Comparison of ENCODE assay signal across 8 mouse cellular contexts in the genomic region with DNA sequence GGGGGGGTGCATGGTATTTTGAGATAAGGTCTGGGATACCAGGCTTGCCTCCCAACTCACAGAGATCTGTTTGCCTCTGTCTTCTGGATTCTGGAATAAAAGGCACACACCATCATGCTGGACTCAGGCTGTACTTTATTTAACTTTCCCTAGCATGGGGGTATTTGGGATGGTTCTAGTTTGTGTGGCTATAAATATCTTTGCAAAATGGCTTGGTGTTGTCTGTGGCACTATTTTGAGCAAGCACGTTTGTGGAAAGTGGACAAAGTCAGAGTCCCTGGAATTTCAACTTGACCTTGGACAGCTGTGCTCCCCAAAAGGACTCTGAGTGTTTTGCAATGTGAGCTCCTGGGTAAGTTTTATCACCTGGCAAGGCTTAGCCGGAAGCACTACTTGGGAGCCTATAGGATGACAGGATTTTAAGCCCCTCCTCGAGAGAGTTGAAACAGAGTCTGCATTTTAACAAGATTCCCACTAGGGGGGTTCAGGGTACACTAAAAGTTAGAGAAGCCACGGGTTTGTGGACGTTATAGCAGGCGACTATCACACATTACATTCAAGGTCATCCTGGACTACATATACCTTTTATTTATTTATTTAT. TPM values are rescaled to one million over a fixed set of nuclear protein-coding genes. Genes with fewer than 3 reads are reported as not detected.
DNase-seq lines count a peak whose midpoint lies in the region; ATAC-seq and TF ChIP-seq lines count a peak whose summit lies in the region.

No protein-coding gene starts in this region.

- H3K9me3 ChIP-seq in hindbrain, postnatal 0 days (ENCODE audit: low read length): no peaks in the 10 kb centered on the region
- no peaks in the 10 kb centered on the region; the same call in 1 of the 2 replicates for H3K9me3 ChIP-seq in hindbrain, embryonic 16.5 days (ENCODE audit: control insufficient read depth, low read length)
- no peaks in the 10 kb centered on the region for H3K9me3 ChIP-seq in heart, postnatal 0 days (replicated peaks; ENCODE audit: control insufficient read depth, low read length)

- TF ChIP-seq CTCF in hindbrain, postnatal 0 days (IDR thresholded peaks at IDR 0.05; ENCODE audit: low read depth): peak; percentile 51
- peak; percentile 52 for TF ChIP-seq CTCF in heart, postnatal 0 days (IDR thresholded peaks at IDR 0.05; ENCODE audit: low read depth)

- no peak; the same call in 1 of the 2 replicates for TF ChIP-seq EP300 in heart, postnatal 0 days (IDR thresholded peaks at IDR 0.05; ENCODE audit: low read depth)

- no peaks in the 10 kb centered on the region for H3K27me3 ChIP-seq in hindbrain, postnatal 0 days (ENCODE audit: insufficient read depth, low read length)
- no peaks in the 10 kb centered on the region for H3K27me3 ChIP-seq in hindbrain, embryonic 16.5 days (replicated peaks; ENCODE audit: control insufficient read depth, insufficient read depth, low read length)
- no peaks in the 10 kb centered on the region for H3K27me3 ChIP-seq in heart, postnatal 0 days (ENCODE audit: control insufficient read depth, insufficient read depth, low read length)

- no peak overlapping the region for H3K27ac ChIP-seq in hindbrain, postnatal 0 days
- no peak overlapping the region for H3K27ac ChIP-seq in hindbrain, embryonic 16.5 days (ENCODE audit: low read depth, low read length)
- H3K27ac ChIP-seq in heart, postnatal 0 days (ENCODE audit: low read depth): peak overlapping the region; percentile 85

- no peak overlapping the region for H3K4me2 ChIP-seq in hindbrain, postnatal 0 days (ENCODE audit: low read depth, low read length)
- H3K4me2 ChIP-seq in hindbrain, embryonic 16.5 days (ENCODE audit: low read length): no peak overlapping the region
- H3K4me2 ChIP-seq in heart, postnatal 0 days (ENCODE audit: low read depth, low read length): no peak overlapping the region

- no peaks in the 10 kb centered on the region for H3K4me1 ChIP-seq in hindbrain, postnatal 0 days (ENCODE audit: insufficient read depth, low read length)
- no peaks in the 10 kb centered on the region for H3K4me1 ChIP-seq in hindbrain, embryonic 16.5 days (ENCODE audit: control insufficient read depth, insufficient read depth, low read depth, low read length)
- 0 out of 2 replicates have a peak, but pooled peaks cover 6% of the 10 kb centered on the region for H3K4me1 ChIP-seq in heart, postnatal 0 days (ENCODE audit: control insufficient read depth, insufficient read depth)

- H3K36me3 ChIP-seq in hindbrain, postnatal 0 days (ENCODE audit: insufficient read depth, low read length): no peaks in the 10 kb centered on the region
- H3K36me3 ChIP-seq in hindbrain, embryonic 16.5 days (ENCODE audit: control insufficient read depth, insufficient read depth, low read length): no peaks in the 10 kb centered on the region
- no peaks in the 10 kb centered on the region for H3K36me3 ChIP-seq in heart, postnatal 0 days (replicated peaks; ENCODE audit: control insufficient read depth, insufficient read depth, low read length)

- peak; percentile 72 for DNase-seq in hindbrain, postnatal 0 days (ENCODE audit: low spot score)
- DNase-seq in ZHBTc4 (ENCODE audit: low read depth, low spot score): peak; percentile 69
- DNase-seq in heart, postnatal 0 days (ENCODE audit: low spot score): peak; percentile 94
- DNase-seq in lung, postnatal 10 days: peak; percentile 66
- DNase-seq in right cerebral cortex, adult 18-20 months: no peak
- DNase-seq in adrenal gland, postnatal 10 days: no peak
- no peak for DNase-seq in layer of hippocampus, postnatal 25 days (ENCODE audit: extremely low spot score in 1 of 2, low spot score in 1 of 2)

- H3K9ac ChIP-seq in hindbrain, postnatal 0 days (replicated peaks; ENCODE audit: low read length): no peak overlapping the region
- H3K9ac ChIP-seq in hindbrain, embryonic 16.5 days (ENCODE audit: low read depth, low read length): no peak overlapping the region
- H3K9ac ChIP-seq in heart, postnatal 0 days (replicated peaks; ENCODE audit: low read depth, low read length): no peak overlapping the region

- peak; percentile 63; the same call in 1 of the 2 replicates for ATAC-seq in hindbrain, postnatal 0 days
- no peak for ATAC-seq in hindbrain, embryonic 16.5 days
- peak; percentile 93 for ATAC-seq in heart, postnatal 0 days (ENCODE audit: insufficient read depth, low read depth)

- H3K4me3 ChIP-seq in hindbrain, postnatal 0 days (ENCODE audit: low read length): no peak overlapping the region
- H3K4me3 ChIP-seq in hindbrain, embryonic 16.5 days (ENCODE audit: low read length): no peak overlapping the region
- H3K4me3 ChIP-seq in heart, postnatal 0 days (ENCODE audit: low read depth, low read length): no peak overlapping the region

- WGBS in hindbrain, postnatal 0 days: 18% methylated on average over 6 of the region's 6 CpGs
- 23% methylated on average over 6 of the region's 6 CpGs for WGBS in hindbrain, embryonic 16.5 days
- 8% methylated on average over 6 of the region's 6 CpGs for WGBS in heart, postnatal 0 days

RNA-seq across cellular contexts. Expression of a gene that starts 0.7 kb away (rescaled TPM):
- total RNA-seq in hindbrain, postnatal 0 days (2014; rRNA removed): 15.3 and 29.3 TPM in 2 replicates
- polyA plus RNA-seq in hindbrain, postnatal 0 days (2015; fragmentation: Nextera tagmentation; extraction: Ambion mirVana): 17.7 and 19.6 TPM in 2 replicates
- polyA plus RNA-seq in hindbrain, embryonic 16.5 days (2015; fragmentation: Nextera tagmentation; extraction: Ambion mirVana): 17.3 and 19.8 TPM in 2 replicates
- 6.5 and 8.7 TPM in 2 replicates for total RNA-seq in heart, postnatal 0 days (2014; rRNA removed; ENCODE audit: low replicate concordance)
- 10.7 and 11.1 TPM in 2 replicates for polyA plus RNA-seq in heart, postnatal 0 days (2015; fragmentation: Nextera tagmentation; extraction: Ambion mirVana)
- 10 to 100 TPM; 18.5 to 22.8 TPM for total RNA-seq in adrenal gland, postnatal 10 days (2021)
- total RNA-seq in layer of hippocampus, postnatal 25 days (2021): 10 to 100 TPM; 13.8 to 18.4 TPM

RNA-seq across cellular contexts. Expression of a gene that starts 20.7 kb away (rescaled TPM):
- total RNA-seq in hindbrain, postnatal 0 days (2014; rRNA removed): not detected in 2 replicates
- 0.64 and 0.87 TPM in 2 replicates for polyA plus RNA-seq in hindbrain, postnatal 0 days (2015; fragmentation: Nextera tagmentation; extraction: Ambion mirVana)
- polyA plus RNA-seq in hindbrain, embryonic 16.5 days (2015; fragmentation: Nextera tagmentation; extraction: Ambion mirVana): 0.47 and 0.81 TPM in 2 replicates
- total RNA-seq in heart, postnatal 0 days (2014; rRNA removed; ENCODE audit: low replicate concordance): not detected in 2 replicates
- 0.36 TPM in 1 of 2 replicates, not detected in the other for polyA plus RNA-seq in heart, postnatal 0 days (2015; fragmentation: Nextera tagmentation; extraction: Ambion mirVana)
- total RNA-seq in adrenal gland, postnatal 10 days (2021): not detected
- 1 to 10 TPM in 1 of 2 experiments, not detected in 1; 1.5 TPM for total RNA-seq in layer of hippocampus, postnatal 25 days (2021)

RNA-seq across cellular contexts. Expression of a gene that starts 52.6 kb away (rescaled TPM):
- total RNA-seq in hindbrain, postnatal 0 days (2014; rRNA removed): 20.9 and 27.2 TPM in 2 replicates
- 16.8 and 18.3 TPM in 2 replicates for polyA plus RNA-seq in hindbrain, postnatal 0 days (2015; fragmentation: Nextera tagmentation; extraction: Ambion mirVana)
- polyA plus RNA-seq in hindbrain, embryonic 16.5 days (2015; fragmentation: Nextera tagmentation; extraction: Ambion mirVana): 14.2 TPM in 2 replicates
- total RNA-seq in heart, postnatal 0 days (2014; rRNA removed; ENCODE audit: low replicate concordance): 23.9 and 43.4 TPM in 2 replicates
- polyA plus RNA-seq in heart, postnatal 0 days (2015; fragmentation: Nextera tagmentation; extraction: Ambion mirVana): 18.7 and 21.2 TPM in 2 replicates
- 10 to 100 TPM; 13.2 to 14.6 TPM for total RNA-seq in adrenal gland, postnatal 10 days (2021)
- 10 to 100 TPM; 11.0 to 11.7 TPM for total RNA-seq in layer of hippocampus, postnatal 25 days (2021)

Comparison
In these comparisons a context has a peak if more than half of its experiments do, and no peak if none do; other contexts are left out.
1. DNase-seq: peak in hindbrain, postnatal 0 days (single experiment), ZHBTc4 (single experiment), heart, postnatal 0 days (single experiment) and lung, postnatal 10 days (single experiment); none in right cerebral cortex, adult 18-20 months (single experiment), adrenal gland, postnatal 10 days (single experiment) and layer of hippocampus, postnatal 25 days (0 of 2).